Mouse (Mus musculus): ENCODE results near the gene Ndel1. TPM values are rescaled to one million over a fixed set of nuclear protein-coding genes. Genes with fewer than 3 reads are reported as not detected.
A peak's percentile ranks its signal among the peaks of the same experiment; 100 is the strongest.

The Ndel1 gene
- total and polyA plus RNA-seq, 3 experiments: 45.5 to 63.7 (median 60.4) TPM

- peaks cover 8% of the 10 kb centered on the region for H3K36me3 ChIP-seq (ENCODE audit: control insufficient read depth, insufficient read depth, low read length)
- intact Hi-C loops (cut with DNase I): no loop called here
- TF ChIP-seq POLR2A (IDR thresholded peaks at IDR 0.05; ENCODE audit: insufficient read depth, low read depth, low read length) (no peak), EP300 (IDR thresholded peaks at IDR 0.05; ENCODE audit: insufficient read depth, low read depth, low read length) (no peak), CTCF (IDR thresholded peaks at IDR 0.05) (no peak)
- H3K79me2 ChIP-seq (replicated peaks; ENCODE audit: control insufficient read depth, insufficient read depth, low read length): no peaks in the 10 kb centered on the region
- no peak overlapping the region for H3K4me3 ChIP-seq
- H3K27me3 ChIP-seq (ENCODE audit: control insufficient read depth, insufficient read depth, low read length): no peaks in the 10 kb centered on the region
- H3K9ac ChIP-seq (ENCODE audit: low read depth, low read length): no peak overlapping the region
- WGBS: 51% methylated on average over 6 of the region's 6 CpGs
- H3K4me1 ChIP-seq (ENCODE audit: control insufficient read depth, insufficient read depth, low read length): no peaks in the 10 kb centered on the region; the same call in 1 of the 2 replicates
- H3K27ac ChIP-seq: no peak overlapping the region
- DNase-seq: no peak
Observed at GRCm38 (mm10) chr11:68898790-68899189, 27.1 kb upstream of the Ndel1 start.

GRCm38 (mm10) chr11:68897838-68898237, 26.2 kb upstream of the Ndel1 start:
- Histone ChIP-seq H3K27ac (no peak overlapping the region), H3K4me1 (ENCODE audit: control insufficient read depth, insufficient read depth, low read length) (no peaks in the 10 kb centered on the region; the same call in 1 of the 2 replicates), H3K36me3 (ENCODE audit: control insufficient read depth, insufficient read depth, low read length) (peaks cover 6% of the 10 kb centered on the region), H3K4me3 (no peak overlapping the region), H3K9ac (ENCODE audit: low read depth, low read length) (no peak overlapping the region), H3K27me3 (ENCODE audit: control insufficient read depth, insufficient read depth, low read length) (no peaks in the 10 kb centered on the region), H3K79me2 (replicated peaks; ENCODE audit: control insufficient read depth, insufficient read depth, low read length) (no peaks in the 10 kb centered on the region)
- intact Hi-C loops (cut with DNase I): no loop called here
- 50% methylated on average over 6 of the region's 6 CpGs for WGBS
- TF ChIP-seq CTCF (IDR thresholded peaks at IDR 0.05) (no peak), POLR2A (IDR thresholded peaks at IDR 0.05; ENCODE audit: insufficient read depth, low read depth, low read length) (no peak), EP300 (IDR thresholded peaks at IDR 0.05; ENCODE audit: insufficient read depth, low read depth, low read length) (no peak)
- no peak for DNase-seq

- DNase-seq: no peak
Observed at GRCm38 (mm10) chr11:68897120-68897519, 25.5 kb upstream of the Ndel1 start.

GRCm38 (mm10) chr11:68896247-68896646, 24.6 kb upstream of the Ndel1 start:
- intact Hi-C loops (cut with DNase I): no loop called here
- 80% methylated on average over 5 of the region's 5 CpGs for WGBS
- Histone ChIP-seq H3K36me3 (ENCODE audit: control insufficient read depth, insufficient read depth, low read length) (no peaks in the 10 kb centered on the region), H3K9ac (ENCODE audit: low read depth, low read length) (no peak overlapping the region), H3K4me3 (no peak overlapping the region), H3K4me1 (ENCODE audit: control insufficient read depth, insufficient read depth, low read length) (no peaks in the 10 kb centered on the region; the same call in 1 of the 2 replicates), H3K27me3 (ENCODE audit: control insufficient read depth, insufficient read depth, low read length) (no peaks in the 10 kb centered on the region), H3K27ac (no peak overlapping the region), H3K79me2 (replicated peaks; ENCODE audit: control insufficient read depth, insufficient read depth, low read length) (no peaks in the 10 kb centered on the region)
- TF ChIP-seq POLR2A (IDR thresholded peaks at IDR 0.05; ENCODE audit: insufficient read depth, low read depth, low read length) (no peak), CTCF (IDR thresholded peaks at IDR 0.05) (no peak), EP300 (IDR thresholded peaks at IDR 0.05; ENCODE audit: insufficient read depth, low read depth, low read length) (no peak)
- no peak for DNase-seq

More at GRCm38 (mm10) chr11:68897120-68897519, 25.5 kb upstream of the Ndel1 start:
- no peak overlapping the region for H3K9ac ChIP-seq (ENCODE audit: low read depth, low read length)
- no peaks in the 10 kb centered on the region for H3K27me3 ChIP-seq (ENCODE audit: control insufficient read depth, insufficient read depth, low read length)
- no peaks in the 10 kb centered on the region for H3K36me3 ChIP-seq (ENCODE audit: control insufficient read depth, insufficient read depth, low read length)
- 66% methylated on average over 4 of the region's 4 CpGs for WGBS
- no peak overlapping the region for H3K27ac ChIP-seq
- no peak overlapping the region for H3K4me3 ChIP-seq
- H3K79me2 ChIP-seq (replicated peaks; ENCODE audit: control insufficient read depth, insufficient read depth, low read length): no peaks in the 10 kb centered on the region
- TF ChIP-seq CTCF (IDR thresholded peaks at IDR 0.05): peak; percentile 88
- TF ChIP-seq EP300 (IDR thresholded peaks at IDR 0.05; ENCODE audit: insufficient read depth, low read depth, low read length): no peak
- TF ChIP-seq POLR2A (IDR thresholded peaks at IDR 0.05; ENCODE audit: insufficient read depth, low read depth, low read length): no peak
- H3K4me1 ChIP-seq (ENCODE audit: control insufficient read depth, insufficient read depth, low read length): no peaks in the 10 kb centered on the region; the same call in 1 of the 2 replicates
- intact Hi-C loops (cut with DNase I): no loop called here

- H3K27ac ChIP-seq: no peak overlapping the region
- no peak for DNase-seq
- H3K4me1 ChIP-seq (ENCODE audit: control insufficient read depth, insufficient read depth, low read length): no peaks in the 10 kb centered on the region
- intact Hi-C loops (cut with DNase I): no loop called here
- H3K4me3 ChIP-seq: no peak overlapping the region
- no peaks in the 10 kb centered on the region for H3K36me3 ChIP-seq (ENCODE audit: control insufficient read depth, insufficient read depth, low read length)
- H3K79me2 ChIP-seq (replicated peaks; ENCODE audit: control insufficient read depth, insufficient read depth, low read length): no peaks in the 10 kb centered on the region
- WGBS: 68% methylated on average over 12 of the region's 12 CpGs
- H3K27me3 ChIP-seq (ENCODE audit: control insufficient read depth, insufficient read depth, low read length): no peaks in the 10 kb centered on the region
- TF ChIP-seq POLR2A (IDR thresholded peaks at IDR 0.05; ENCODE audit: insufficient read depth, low read depth, low read length) (no peak), EP300 (IDR thresholded peaks at IDR 0.05; ENCODE audit: insufficient read depth, low read depth, low read length) (no peak), CTCF (IDR thresholded peaks at IDR 0.05) (no peak)
- no peak overlapping the region for H3K9ac ChIP-seq (ENCODE audit: low read depth, low read length)
Observed at GRCm38 (mm10) chr11:68893911-68894464, 22.3 kb upstream of the Ndel1 start.

- H3K36me3 ChIP-seq (ENCODE audit: control insufficient read depth, insufficient read depth, low read length): no peaks in the 10 kb centered on the region
- H3K4me1 ChIP-seq (ENCODE audit: control insufficient read depth, insufficient read depth, low read length): no peaks in the 10 kb centered on the region
- H3K27me3 ChIP-seq (ENCODE audit: control insufficient read depth, insufficient read depth, low read length): no peaks in the 10 kb centered on the region
- H3K79me2 ChIP-seq (replicated peaks; ENCODE audit: control insufficient read depth, insufficient read depth, low read length): no peaks in the 10 kb centered on the region
- no peak for DNase-seq
- 30% methylated on average over 15 of the region's 15 CpGs for WGBS
- TF ChIP-seq EP300 (IDR thresholded peaks at IDR 0.05; ENCODE audit: insufficient read depth, low read depth, low read length): no peak
- no peak for TF ChIP-seq POLR2A (IDR thresholded peaks at IDR 0.05; ENCODE audit: insufficient read depth, low read depth, low read length)
- TF ChIP-seq CTCF (IDR thresholded peaks at IDR 0.05): no peak
- no peak overlapping the region for H3K9ac ChIP-seq (ENCODE audit: low read depth, low read length)
- intact Hi-C loops (cut with DNase I): no loop called here
- H3K4me3 ChIP-seq: no peak overlapping the region
- no peak overlapping the region; the same call in 1 of the 2 replicates for H3K27ac ChIP-seq
Observed at GRCm38 (mm10) chr11:68892233-68892832, 20.7 kb upstream of the Ndel1 start.

All from heart, adult 2 months (tissue).